Mouse (Mus musculus) spleen, adult 2 months (tissue): ENCODE measurements around the gene Enpp6.

Source experiments
- CTCF ChIP-seq: fragments of 200-500 bp; IDR thresholded peaks from 2 replicates; pipeline ENCODE4 v1.5.1; 2011; ENCODE audit warnings: mild to moderate bottlenecking, inconsistent platforms; ENCODE audit not compliant: insufficient read depth, insufficient read length, insufficient replicate concordance; ENCODE audit errors: extremely low read depth
- POLR2A ChIP-seq: fragments of 200-500 bp; IDR thresholded peaks from 2 replicates; pipeline ENCODE4 v1.6.1; 2011; ENCODE audit warnings: low read depth, low read length, inconsistent platforms

- TF ChIP-seq CTCF (no peak), POLR2A (no peak)
Measured at GRCm38 (mm10) chr8:46986386-46987140, at the start of gene Enpp6.
